Mouse (Mus musculus): Measurements from ENCODE around the gene Mapk14.
"Not testable (repeated sequence)": the region's sequence is repeated elsewhere in the genome, so short reads cannot be mapped to it uniquely, and the experiment has no call there.

Gene Mapk14

DNA sequence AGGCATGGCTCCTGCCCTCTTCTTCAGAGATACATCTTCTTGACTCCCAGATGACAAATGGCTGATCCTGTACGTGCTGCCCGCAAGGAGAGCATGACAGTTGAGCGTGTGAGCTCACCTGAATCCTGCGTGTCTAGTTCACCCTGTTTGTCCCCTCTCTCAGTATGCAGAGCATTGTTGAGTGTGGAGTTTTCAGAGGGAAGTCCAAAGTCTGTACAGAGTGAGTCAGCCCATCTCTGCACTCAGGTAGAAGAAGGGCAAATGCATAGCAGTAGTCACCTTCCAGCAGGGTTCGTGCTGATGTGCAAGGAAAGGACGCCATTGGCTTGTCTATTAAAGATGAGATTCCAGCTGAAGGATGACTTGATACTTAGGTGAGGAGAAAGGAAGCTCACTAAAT is 48.1 kb downstream of the Mapk14 start:
- DNase-seq (ENCODE audit: low spot score) = no peak

DNA sequence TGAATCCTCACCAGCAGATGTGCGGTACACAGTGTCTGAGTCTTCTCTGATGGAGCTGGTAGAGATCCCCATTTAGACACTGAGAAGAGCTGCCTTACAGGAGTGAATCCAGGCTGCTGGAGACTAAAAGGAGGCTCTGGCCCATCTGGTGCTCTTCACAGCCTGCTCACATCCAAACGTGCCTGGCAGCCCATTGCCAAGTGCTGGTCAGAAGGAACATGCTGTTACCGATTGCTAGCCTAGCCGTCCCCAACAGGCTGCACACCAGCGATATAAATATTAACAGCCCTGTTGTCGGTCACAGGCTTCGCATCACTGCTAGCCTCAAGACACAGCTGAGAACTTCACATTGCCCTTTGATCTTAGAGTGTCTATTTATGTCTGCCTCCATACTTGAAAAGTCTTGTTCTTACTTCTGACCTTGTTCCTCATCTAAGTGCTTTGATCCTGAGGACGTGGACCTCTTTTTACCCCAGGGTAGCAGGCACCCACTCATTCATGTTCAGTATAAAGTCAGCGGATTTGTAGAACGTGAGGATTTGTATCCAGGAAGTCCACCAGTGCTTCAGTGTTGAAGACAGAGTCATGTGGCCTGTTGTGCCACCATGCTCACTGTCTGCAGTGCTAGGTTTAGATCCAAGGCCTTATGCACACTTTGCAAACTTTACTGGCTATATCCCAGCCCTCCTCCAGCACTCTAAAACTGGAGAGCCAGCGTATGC is 52.2 kb downstream of the Mapk14 start:
- no peak for DNase-seq (ENCODE audit: low spot score)

DNA sequence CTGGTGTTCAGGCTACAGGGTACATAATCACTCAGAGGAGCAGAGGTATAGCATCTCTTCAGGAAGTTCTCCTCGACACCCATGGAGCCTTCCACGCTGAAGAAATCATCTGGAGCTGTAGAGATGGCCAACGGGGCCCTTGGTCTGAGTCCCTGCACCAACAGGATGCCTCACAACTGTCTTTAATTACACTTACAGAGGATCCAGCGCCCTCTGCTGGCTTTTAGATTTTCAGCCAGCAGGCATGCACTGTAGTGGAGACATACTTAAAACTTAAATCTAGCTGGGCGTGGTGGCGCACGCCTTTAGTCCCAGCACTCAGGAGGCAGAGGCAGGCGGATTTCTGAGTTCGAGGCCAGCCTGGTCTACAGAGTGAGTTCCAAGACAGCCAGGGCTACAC is 52.8 kb downstream of the Mapk14 start:
- DNase-seq (ENCODE audit: low spot score) = no peak

DNA sequence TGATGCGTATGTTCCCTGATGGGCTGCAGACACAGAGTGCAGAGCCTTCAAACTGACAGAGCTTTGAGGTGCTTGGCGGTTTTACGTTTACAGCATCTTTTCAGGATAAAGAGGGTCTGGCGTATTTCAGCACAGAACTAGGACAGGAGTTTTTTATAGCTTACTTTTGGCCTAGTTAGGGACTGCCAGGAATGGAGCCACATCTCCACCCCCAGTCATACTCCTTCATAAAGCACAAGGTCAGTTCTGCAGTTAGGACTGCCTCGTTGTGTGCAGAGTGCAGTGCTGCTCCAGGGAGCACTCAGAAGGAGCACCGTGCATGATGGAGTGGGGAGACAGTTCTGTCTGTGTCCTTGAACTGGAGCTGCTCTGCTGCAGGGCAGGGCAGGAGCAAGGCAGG is 54.6 kb downstream of the Mapk14 start:
- no peak for DNase-seq (ENCODE audit: low spot score)

DNA sequence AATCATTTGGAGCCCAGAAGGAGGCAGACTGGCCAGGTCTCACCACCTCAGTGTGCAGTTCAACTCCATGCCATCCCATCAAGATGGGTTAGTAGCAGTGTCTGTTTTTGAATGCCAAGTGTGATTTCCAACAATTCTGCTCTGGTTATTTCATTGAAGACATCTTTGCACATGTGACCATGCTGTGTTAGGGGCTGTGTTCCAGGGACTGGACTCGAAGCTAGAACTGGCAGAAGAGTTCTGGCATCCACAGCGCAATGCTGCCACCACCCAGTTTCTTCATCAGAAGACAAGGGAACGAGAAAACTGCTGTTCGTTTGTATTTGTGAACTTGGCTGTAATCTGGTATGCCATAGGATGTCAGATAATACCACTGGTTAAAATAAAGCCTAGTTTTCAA is 56.9 kb downstream of the Mapk14 start:
- no peak for DNase-seq (ENCODE audit: low spot score)

DNA sequence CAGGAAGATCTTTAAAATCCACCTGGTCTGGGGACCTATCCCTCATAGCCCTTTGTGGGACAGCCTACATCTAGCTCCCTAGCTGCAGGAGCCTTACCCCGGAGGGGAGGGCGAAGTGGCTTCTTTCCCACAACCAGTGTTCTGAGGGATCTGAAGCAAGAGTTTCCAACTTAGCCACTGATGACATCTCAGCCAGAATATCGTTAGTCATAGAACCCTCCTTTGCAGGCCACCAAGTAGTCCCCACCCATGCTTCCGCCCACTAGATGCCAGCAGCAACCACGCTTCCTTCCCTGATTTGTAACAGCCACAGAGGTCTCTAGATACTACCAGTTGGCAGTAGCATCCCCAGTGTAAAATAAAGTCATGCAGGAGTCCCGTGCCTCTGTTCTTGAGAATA is 59.5 kb downstream of the Mapk14 start:
- DNase-seq (ENCODE audit: low spot score) = no peak

DNA sequence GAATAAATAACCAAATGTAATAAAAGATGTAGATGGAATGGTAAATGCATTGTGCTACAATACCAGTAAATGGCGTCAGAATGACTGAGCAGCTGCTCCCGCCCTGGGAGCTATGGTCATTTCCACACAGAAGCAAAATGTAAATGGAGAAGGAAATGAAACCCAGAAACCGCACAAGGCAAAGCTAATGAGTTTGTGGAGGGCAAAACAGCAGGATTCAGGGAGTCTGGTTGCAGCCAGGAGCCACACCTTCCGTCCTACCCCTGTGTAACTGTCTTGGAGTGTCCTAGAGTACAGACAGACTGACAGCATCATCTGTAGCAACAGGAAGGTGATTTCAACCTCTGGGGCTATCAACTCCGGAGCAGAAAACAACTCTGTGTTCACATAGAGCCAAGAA is 65.3 kb downstream of the Mapk14 start:
- DNase-seq (ENCODE audit: low spot score) = no peak

DNA sequence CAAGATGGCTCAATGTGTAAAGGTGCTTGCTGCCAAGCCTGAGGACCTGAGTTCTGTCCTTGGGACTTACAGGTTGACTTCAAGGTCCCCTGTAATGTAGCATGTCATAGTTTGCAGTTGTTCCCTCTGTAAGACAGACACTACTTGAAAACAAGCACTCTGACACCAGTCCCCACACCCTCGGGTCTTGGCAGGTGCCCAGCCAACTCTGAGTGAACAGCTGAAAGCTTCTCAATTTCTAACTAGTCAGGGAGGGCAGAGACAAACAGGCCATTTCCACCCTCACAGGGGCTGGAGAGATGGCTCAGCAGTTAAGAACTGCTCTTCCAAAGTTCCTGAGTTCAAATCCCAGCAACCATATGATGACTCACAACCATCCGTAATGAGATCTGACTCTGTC is 66.3 kb downstream of the Mapk14 start:
- no peak for DNase-seq (ENCODE audit: low spot score)

DNA sequence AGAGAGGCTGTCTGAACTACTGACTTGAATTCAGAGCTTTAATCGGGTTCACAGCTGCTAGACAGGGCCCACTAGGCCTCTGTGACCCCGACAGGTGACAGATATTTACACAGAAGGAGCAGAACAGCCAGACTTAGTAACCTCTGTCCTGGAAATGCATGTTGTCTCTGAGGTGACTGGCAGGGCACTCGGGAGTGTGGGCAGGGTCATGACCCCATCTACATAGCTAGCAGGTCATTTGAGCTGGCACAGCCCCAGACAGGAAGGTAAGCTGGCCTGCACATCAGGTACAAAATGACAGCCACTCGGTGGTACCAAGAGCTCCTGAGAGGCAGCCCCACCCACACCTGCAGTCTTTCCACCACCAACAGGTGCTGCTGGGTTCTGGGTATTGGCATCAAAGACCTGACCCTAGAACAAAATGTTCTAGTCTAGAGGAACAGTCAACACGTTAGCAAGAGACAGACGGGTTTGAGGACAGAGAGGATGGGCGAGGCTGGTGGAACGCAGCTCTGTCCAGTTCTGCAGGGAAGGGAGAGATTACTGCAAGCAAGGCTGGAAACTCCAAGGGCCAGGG is 69.7 kb downstream of the Mapk14 start:
- no peak for DNase-seq (ENCODE audit: low spot score)

DNA sequence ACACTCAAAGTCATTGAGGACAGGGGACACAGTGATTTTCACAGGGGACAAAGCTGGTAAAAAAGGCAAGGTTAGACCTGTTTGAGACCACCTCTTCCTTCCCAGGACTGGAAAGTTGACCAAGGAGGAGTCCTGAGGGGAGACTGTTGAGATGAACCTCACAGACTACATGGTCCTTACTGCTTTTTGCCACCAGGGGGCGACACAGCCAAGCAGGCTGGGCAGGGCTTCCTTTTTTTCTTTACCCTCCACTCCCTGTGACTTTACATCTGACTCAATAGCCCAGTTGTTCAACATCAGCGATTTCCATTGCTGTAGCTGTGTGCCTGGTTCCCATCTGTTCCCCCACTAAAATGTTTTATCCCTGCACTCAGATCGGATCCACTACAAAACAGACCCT is 70.7 kb downstream of the Mapk14 start:
- DNase-seq (ENCODE audit: low spot score) = no peak

DNA sequence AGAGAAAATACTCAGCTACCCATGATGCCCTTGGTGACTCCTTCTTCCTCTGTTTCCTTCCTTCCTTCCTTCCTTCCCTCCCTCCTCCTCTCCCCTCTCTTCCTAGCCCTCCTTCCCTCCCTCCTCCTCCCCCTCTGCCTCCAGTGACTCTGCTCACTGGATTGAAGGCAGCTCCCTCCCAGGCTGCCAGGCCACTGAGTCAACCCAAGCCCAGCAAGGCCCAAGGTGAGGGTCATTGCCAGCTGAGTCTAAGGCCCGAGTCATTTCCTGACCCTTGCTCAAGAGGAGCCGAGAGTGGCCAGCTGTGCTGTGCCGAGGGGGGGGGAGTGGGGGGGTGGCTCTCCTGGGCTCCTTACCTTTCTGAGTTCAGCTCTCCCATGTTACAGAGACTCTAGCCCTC is 75.1 kb downstream of the Mapk14 start:
- no peak for DNase-seq (ENCODE audit: low spot score)

DNA sequence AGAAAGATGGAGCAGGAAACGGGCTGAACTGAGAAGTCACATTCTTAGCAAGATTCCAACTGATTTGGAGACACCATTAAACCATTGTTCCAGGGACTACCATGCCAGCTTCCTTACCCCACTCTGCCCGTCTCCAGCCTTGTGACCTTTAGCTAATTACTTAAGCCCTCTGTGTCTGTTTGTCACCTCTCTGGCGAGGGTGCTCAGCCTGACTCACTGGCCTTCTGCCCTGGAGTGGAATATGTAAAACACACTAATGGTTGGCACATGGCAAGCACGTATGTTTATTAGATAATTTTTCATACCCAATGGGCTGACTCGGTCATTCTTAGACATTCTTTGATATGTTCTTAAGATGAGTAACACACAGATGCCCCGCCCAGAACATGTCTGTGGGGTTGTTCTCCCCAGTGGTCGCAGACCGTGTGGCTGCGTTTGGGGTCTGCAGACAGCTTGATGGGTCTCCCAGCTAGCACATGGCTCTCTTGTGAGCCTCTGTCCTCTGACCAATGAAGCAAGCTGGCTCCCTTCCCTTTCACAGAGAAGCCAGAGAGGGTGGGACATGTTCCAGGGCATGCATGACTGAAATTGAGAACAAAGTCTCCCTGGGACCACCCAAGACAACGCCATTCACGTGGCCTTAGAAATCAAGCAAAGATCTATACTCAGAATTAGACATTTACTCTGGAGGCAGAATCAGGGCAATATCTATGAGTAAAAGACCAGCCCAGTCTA is 75.8 kb downstream of the Mapk14 start:
- no peak for DNase-seq (ENCODE audit: low spot score)

DNA sequence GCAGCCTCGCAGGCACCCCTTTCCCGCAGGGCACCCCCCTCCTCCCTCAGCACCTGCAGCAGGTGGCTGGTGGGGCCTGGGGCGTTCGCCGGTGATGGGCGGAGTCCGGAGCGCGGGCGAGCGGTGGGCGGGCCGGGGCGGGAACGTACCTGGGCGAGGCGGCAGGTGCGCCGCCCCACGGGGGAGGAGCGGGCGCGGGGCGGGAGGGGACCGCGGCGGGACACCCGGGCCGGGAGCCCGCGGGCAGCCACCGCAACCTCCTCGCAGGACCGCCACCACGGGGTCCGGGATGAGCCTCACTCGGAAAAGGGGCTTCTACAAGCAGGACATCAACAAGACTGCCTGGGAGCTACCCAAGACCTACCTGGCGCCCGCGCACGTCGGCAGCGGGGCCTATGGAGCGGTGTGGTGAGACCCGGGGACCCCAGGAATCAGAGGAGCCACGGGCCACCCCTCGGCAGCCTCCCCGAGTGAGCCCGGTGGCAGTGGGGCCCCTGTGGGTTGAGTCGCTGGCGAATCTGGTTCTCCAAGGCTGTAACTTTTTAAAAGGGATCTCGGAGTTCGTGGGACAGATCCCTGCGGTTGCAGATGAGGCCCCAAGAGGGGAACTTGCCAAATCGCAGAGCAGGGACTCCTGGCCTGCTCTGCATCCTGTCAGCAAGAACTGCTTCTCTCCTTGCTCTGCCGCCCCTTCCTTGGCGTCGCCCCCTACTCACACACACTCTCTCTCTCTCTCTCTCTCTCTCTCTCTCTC is 78.2 kb downstream of the Mapk14 start, which contains the start of gene Mapk13:
Mapk13 (plus strand) TSS at position 177 of the 754 bp plus-strand sequence.
- DNase-seq (ENCODE audit: low spot score) = no peak

DNA sequence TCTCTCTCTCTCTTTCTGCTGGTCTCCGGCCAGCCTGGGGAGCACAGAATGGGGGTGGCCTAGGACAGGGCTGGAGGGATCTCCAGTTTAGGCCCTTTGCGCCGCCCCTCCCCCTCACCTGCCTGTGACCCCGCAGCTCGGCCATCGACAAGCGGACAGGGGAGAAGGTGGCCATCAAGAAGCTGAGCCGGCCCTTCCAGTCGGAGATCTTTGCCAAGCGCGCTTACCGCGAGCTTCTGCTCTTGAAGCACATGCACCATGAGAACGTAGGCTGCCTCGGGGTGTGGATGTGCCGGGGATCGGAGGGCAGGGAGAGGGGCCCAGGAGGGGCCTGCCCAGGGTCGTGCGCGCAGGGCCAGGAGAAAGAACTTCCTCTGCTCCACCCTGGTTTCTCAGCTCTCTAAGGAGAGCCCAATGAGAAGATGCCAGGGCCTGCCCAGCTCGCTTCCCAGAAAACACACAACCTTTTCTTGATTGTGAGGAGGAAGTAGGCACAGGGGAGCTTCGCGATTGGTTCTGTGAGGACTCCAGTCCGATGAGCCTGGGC is 78.8 kb downstream of the Mapk14 start:
- no peak for DNase-seq (ENCODE audit: low spot score)

DNA sequence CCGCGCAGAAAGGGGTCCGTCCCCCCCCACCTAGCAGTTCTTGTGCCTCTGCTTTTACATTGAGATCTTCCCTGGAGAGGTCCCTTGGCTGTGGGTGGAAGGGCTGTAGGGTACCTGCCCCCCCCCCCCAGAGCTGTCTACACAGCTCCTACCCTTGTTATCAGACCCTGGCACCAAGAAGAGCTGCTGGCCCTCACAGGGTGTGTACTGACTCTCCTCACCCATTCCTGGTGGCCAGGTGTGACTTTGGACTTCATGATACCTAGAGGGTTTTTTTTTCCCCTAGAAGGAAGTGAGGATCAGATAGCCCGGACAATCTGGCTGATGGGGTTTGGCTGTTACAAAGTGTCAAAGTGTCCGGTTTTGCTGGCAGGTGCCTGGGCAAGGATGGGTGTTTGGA is 80.2 kb downstream of the Mapk14 start:
- DNase-seq (ENCODE audit: low spot score) = no peak

DNA sequence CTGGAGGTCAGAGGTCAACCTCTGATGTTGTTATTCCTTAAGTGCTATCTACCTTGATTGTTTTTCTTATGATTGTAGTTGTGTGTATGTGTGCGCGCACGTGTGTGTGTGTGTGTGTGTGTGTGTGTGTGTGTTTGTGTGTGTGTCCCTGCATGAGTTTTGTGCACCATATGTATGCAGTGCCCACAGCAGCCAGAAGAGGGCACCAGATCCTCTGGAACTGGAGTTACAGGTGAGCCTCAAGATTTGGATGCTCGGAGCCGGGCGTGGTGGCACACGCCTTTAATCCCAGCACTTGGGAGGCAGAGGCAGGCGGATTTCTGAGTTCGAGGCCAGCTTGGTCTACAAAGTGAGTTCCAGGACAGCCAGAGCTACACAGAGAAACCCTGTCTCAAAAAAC is 83.2 kb downstream of the Mapk14 start:
- DNase-seq (ENCODE audit: low spot score) = not testable (repeated sequence)

DNA sequence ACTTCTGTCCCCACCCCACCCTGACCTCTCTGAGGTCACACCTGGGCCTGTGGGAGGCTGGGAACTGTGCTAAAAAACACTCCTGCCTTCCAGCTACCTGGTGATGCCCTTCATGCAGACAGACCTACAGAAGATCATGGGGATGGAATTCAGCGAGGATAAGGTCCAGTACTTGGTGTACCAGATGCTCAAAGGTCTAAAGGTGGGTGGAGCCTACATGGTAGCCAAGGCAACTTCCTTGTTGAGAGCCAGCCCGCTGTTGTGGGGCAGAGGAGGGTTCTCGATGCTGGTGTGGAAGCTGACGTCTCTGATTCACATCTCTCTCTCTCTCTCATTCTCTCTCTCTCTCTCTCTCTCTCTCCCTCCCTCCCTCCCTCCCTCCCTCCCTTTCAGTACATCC is 84.0 kb downstream of the Mapk14 start:
- DNase-seq (ENCODE audit: low spot score) = no peak

DNA sequence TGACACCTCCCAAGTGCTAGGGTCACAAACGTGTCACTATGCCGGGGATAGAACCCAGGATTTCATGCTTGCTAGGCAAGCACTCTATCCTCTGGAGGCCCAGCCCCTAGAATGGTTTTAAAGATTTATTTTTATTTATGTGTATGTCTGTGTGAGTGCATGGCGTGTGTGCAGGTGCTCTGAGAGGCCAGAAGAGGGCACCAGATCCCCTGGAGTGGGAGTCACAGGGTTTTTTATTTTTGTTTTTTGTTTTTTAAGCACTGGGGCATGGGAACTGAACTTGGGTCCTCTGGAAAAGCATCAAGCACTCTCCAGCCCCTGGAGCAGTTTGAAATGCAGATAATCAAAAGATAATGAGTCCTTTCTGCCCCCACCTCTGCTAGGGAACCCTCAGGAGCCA is 85.7 kb downstream of the Mapk14 start:
- no peak for DNase-seq (ENCODE audit: low spot score)

DNA sequence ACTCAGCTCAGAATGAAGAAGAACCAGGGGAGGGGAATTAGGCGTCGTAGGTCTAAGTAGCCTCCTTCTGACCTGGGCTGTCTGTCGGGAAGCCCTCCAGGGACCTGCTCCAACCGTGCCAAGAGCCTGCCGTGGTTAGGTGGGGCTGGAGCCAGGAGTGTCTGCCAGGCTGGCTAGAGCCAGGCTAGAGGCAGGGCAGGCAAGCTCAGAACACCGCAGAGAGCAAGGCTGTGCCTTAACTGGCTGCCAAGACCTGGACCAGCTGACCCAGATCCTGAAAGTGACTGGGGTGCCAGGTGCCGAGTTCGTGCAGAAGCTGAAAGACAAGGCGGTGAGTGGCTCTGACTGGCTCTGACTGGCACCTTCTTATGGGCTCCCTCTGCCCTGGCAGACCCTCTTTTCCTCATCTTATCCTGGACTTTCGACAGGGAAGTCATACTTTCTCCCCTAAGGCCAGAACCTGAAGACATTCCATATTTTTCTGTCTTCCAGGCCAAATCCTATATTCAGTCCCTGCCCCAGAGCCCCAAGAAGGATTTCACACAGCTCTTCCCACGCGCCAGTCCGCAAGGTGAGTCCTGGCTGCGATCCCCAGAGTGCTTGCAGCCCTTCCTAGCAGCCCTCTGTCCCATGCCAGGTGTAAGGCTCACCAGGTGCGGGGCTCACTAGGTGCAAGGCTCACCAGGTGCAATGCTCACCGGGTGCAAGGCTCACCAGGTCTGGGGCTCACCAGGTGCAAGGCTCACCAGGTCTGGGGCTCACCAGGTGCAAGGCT is 86.3 kb downstream of the Mapk14 start:
- no peak for DNase-seq (ENCODE audit: low spot score)

DNA sequence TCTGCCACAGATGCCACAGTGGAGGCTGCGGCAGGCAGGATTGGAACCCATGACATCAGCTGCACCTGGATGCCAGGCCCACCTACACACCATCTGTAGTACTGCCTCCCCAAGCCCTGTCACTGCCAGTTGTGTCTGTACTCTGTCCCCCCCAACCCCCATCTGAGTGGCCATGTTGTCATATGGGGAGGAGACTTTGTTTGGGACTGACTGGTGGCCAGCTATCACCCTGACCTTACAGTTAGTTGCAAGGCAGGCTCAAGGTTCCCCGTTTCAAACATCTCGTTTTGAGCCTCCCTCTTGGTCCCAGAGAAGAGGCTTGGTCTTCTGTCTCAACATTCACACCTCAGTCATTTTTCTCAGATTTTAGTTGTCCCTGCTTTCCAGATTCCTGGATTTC is 88.6 kb downstream of the Mapk14 start:
- DNase-seq (ENCODE audit: low spot score) = no peak

DNA sequence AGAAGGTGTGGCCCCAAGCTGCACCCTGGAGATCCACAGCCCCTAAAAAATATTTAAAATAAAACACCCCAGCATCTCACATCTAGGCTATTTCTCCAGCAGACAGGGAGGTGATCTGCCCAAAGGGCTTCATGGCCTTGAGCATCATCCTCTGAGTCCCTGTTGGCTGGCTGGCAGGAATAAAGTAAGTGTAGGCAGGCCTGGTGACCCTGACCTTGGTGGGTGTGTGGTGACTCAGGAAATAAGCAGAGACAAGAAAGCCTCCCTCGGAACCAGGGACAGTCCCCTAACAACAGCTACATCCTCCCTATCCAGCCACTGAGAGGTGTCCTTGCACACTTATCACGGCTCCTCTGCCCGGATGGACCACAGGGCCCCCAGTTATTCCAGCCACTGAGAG is 89.7 kb downstream of the Mapk14 start:
- DNase-seq (ENCODE audit: low spot score) = no peak
